Mouse (Mus musculus) megakaryocyte, embryonic 14.5 days (primary cell): ENCODE data around the gene Ppp6r3. TPM values are rescaled to one million over a fixed set of nuclear protein-coding genes. Genes with fewer than 3 reads are reported as not detected.
"Not testable (repeated sequence)": the region's sequence is repeated elsewhere in the genome, so short reads cannot be mapped to it uniquely, and the experiment has no call there.

Experiments used
- H3K27me3 ChIP-seq: replicated peaks from 2 replicates; pipeline ENCODE3; 2012; ENCODE audit warnings: inconsistent platforms
- H3K36me3 ChIP-seq: replicated peaks from 2 replicates; pipeline ENCODE3; 2012; ENCODE audit warnings: low read length, inconsistent platforms, mixed read lengths
- H3K4me1 ChIP-seq: 2 replicates; pipeline ENCODE4 v1.6.1; 2012; ENCODE audit warnings: inconsistent platforms
- H3K4me3 ChIP-seq: replicated peaks from 2 replicates; pipeline ENCODE3; 2012; ENCODE audit warnings: moderate library complexity, mild to moderate bottlenecking, inconsistent platforms
- H3K9me3 ChIP-seq: 2 replicates; pipeline ENCODE4 v1.6.1; 2012; ENCODE audit warnings: inconsistent platforms
- FLI1 ChIP-seq: IDR thresholded peaks from 2 replicates; pipeline ENCODE4 v1.6.1; 2012; ENCODE audit warnings: low read length, inconsistent platforms, mixed read lengths
- GATA1 ChIP-seq: IDR thresholded peaks from 3 replicates; pipeline ENCODE4 v1.6.1; 2012; ENCODE audit warnings: mixed read lengths, low read length, inconsistent platforms, borderline replicate concordance
- polyA plus RNA-seq: library from polyadenylated mRNA; stranded (reverse); fragments of >175 nt; gene quantifications from 2 replicates; pipeline ENCODE4 v1.2.3, GENCODE M21; 2012; ENCODE audit warnings: low replicate concordance; ENCODE audit not compliant: insufficient read depth

Ppp6r3 gene
- polyA plus RNA-seq, 1 experiment: 45.1 TPM

GRCm38 (mm10) chr19:3550101-3550500 is 25.4 kb downstream of the Ppp6r3 start:
- H3K27me3 ChIP-seq: no peaks in the 10 kb centered on the region
- H3K4me1 ChIP-seq: peaks cover 93% of the 10 kb centered on the region
- TF ChIP-seq FLI1: no peak
- no peak for TF ChIP-seq GATA1
- H3K4me3 ChIP-seq: no peak overlapping the region
- H3K36me3 ChIP-seq: peaks cover 41% of the 10 kb centered on the region
- no peaks in the 10 kb centered on the region for H3K9me3 ChIP-seq

GRCm38 (mm10) chr19:3549263-3549662 is 26.3 kb downstream of the Ppp6r3 start:
- Histone ChIP-seq H3K27me3 (no peaks in the 10 kb centered on the region), H3K4me3 (no peak overlapping the region), H3K36me3 (peaks cover 42% of the 10 kb centered on the region), H3K9me3 (no peaks in the 10 kb centered on the region), H3K4me1 (peaks cover 93% of the 10 kb centered on the region)
- TF ChIP-seq GATA1 (no peak), FLI1 (no peak)

DNA sequence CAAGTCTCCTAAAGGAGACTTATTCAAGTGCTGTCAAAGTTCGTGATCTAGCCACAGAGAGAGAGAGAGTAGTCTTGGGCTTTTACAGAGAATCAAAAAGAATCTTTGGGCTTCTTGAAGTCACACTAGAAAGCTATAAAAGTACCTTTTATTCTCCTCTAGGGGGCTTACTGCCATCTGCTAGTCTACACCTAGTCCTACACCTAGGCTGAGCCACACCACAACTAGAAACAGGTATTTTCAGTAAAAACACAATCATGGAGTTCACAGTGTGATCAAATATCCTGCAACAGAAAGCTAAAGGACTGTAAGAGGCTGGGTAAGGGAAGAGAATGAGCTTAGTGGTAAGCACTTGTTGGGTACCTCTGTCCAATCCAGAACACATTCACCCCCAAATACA is 27.2 kb downstream of the Ppp6r3 start:
- Histone ChIP-seq H3K9me3 (no peaks in the 10 kb centered on the region), H3K36me3 (peaks cover 47% of the 10 kb centered on the region), H3K4me1 (peaks cover 95% of the 10 kb centered on the region), H3K4me3 (no peak overlapping the region), H3K27me3 (no peaks in the 10 kb centered on the region)
- TF ChIP-seq GATA1: no peak
- TF ChIP-seq FLI1: no peak

- Histone ChIP-seq H3K36me3 (peaks cover 72% of the 10 kb centered on the region), H3K4me3 (peak overlapping the region; percentile 14), H3K9me3 (no peaks in the 10 kb centered on the region), H3K4me1 (peaks cover 95% of the 10 kb centered on the region), H3K27me3 (no peaks in the 10 kb centered on the region)
- TF ChIP-seq FLI1: no peak
- no peak for TF ChIP-seq GATA1
Measured at GRCm38 (mm10) chr19:3544995-3545394, 30.6 kb downstream of the Ppp6r3 start.

DNA sequence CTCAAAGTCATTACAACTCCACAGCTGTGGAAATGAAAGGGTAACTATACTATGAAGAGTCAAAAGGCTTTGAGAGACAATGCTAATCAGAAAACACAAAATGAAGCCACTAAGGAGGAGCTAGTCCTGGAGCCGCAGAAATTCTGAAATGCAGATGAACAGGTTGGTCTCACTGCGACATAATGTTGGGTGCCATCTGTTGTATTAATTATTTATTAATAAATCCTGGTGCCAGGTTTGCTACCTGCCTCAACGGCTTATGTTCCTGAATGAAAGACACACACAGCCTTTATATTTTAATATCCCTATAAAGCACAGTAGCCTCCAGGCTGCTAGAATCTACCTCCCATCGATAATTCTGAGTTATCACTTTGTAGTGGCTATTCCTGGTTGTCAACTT is 33.0 kb downstream of the Ppp6r3 start:
- TF ChIP-seq GATA1: no peak
- no peak for TF ChIP-seq FLI1
- H3K27me3 ChIP-seq: no peaks in the 10 kb centered on the region
- H3K9me3 ChIP-seq: no peaks in the 10 kb centered on the region
- H3K4me3 ChIP-seq: no peak overlapping the region
- H3K4me1 ChIP-seq: peaks cover 98% of the 10 kb centered on the region
- H3K36me3 ChIP-seq: peaks cover 77% of the 10 kb centered on the region

GRCm38 (mm10) chr19:3540997-3541396 is 34.6 kb downstream of the Ppp6r3 start:
- no peak overlapping the region for H3K4me3 ChIP-seq
- peaks cover 94% of the 10 kb centered on the region for H3K4me1 ChIP-seq
- TF ChIP-seq FLI1 (no peak), GATA1 (no peak)
- no peaks in the 10 kb centered on the region for H3K27me3 ChIP-seq
- H3K9me3 ChIP-seq: no peaks in the 10 kb centered on the region
- H3K36me3 ChIP-seq: peaks cover 75% of the 10 kb centered on the region

DNA sequence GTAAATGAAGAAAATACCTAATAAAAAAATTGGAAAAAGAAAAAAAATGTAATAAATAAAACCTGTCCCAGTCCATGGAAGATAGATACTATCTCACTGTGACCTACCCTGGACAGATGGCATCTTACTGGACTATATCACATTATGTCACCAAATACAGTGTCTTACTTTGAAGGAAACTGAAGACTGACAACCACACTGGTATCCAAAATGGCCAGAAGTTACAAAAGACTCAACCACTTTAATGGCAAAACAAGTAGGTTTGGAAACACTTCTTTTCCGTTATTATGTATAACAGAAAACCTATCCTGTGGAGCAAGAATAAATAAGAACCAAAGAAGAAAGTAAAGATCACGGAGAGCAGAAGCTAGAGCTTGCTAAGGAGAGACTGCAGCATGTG is 35.3 kb downstream of the Ppp6r3 start:
- no peak for TF ChIP-seq GATA1
- TF ChIP-seq FLI1: no peak

GRCm38 (mm10) chr19:3539456-3539855 is 36.1 kb downstream of the Ppp6r3 start:
- Histone ChIP-seq H3K4me3 (peak overlapping the region; percentile 30), H3K9me3 (no peaks in the 10 kb centered on the region), H3K36me3 (peaks cover 79% of the 10 kb centered on the region), H3K27me3 (no peaks in the 10 kb centered on the region), H3K4me1 (peaks cover 94% of the 10 kb centered on the region)
- no peak for TF ChIP-seq GATA1
- TF ChIP-seq FLI1: no peak

More for the DNA sequence above, 35.3 kb downstream of the Ppp6r3 start:
- H3K36me3 ChIP-seq: peaks cover 75% of the 10 kb centered on the region
- peaks cover 94% of the 10 kb centered on the region for H3K4me1 ChIP-seq
- H3K4me3 ChIP-seq: no peak overlapping the region
- H3K27me3 ChIP-seq: no peaks in the 10 kb centered on the region
- no peaks in the 10 kb centered on the region for H3K9me3 ChIP-seq

GRCm38 (mm10) chr19:3537658-3538057 is 37.9 kb downstream of the Ppp6r3 start:
- Histone ChIP-seq H3K4me3 (no peak overlapping the region), H3K27me3 (no peaks in the 10 kb centered on the region), H3K9me3 (no peaks in the 10 kb centered on the region), H3K36me3 (peaks cover 80% of the 10 kb centered on the region), H3K4me1 (peaks cover 94% of the 10 kb centered on the region)
- TF ChIP-seq GATA1 (no peak), FLI1 (no peak)

- Histone ChIP-seq H3K27me3 (no peaks in the 10 kb centered on the region), H3K4me1 (peaks cover 90% of the 10 kb centered on the region), H3K9me3 (no peaks in the 10 kb centered on the region), H3K36me3 (peaks cover 74% of the 10 kb centered on the region), H3K4me3 (no peak overlapping the region)
- TF ChIP-seq GATA1 (no peak), FLI1 (no peak)
Measured at GRCm38 (mm10) chr19:3534945-3535344, 40.6 kb downstream of the Ppp6r3 start.

- not testable (repeated sequence) for H3K4me3 ChIP-seq, H3K27me3 ChIP-seq, H3K9me3 ChIP-seq
- Histone ChIP-seq H3K36me3 (peaks cover 67% of the 10 kb centered on the region), H3K4me1 (peaks cover 85% of the 10 kb centered on the region)
Measured at GRCm38 (mm10) chr19:3533266-3533966, 42.1 kb downstream of the Ppp6r3 start.
